Mouse (Mus musculus) stomach, postnatal 0 days (tissue): Measurements from ENCODE around the gene Phlpp2.

Experiments
- CTCF ChIP-seq: IDR thresholded peaks from 2 replicates; pipeline ENCODE4 v1.5.1; 2016; ENCODE audit warnings: antibody characterized with exemption, low read depth, mild to moderate bottlenecking, moderate library complexity
- EP300 ChIP-seq: optimal IDR thresholded peaks from 2 replicates; pipeline ENCODE3; 2016; ENCODE audit warnings: antibody characterized with exemption

DNA sequence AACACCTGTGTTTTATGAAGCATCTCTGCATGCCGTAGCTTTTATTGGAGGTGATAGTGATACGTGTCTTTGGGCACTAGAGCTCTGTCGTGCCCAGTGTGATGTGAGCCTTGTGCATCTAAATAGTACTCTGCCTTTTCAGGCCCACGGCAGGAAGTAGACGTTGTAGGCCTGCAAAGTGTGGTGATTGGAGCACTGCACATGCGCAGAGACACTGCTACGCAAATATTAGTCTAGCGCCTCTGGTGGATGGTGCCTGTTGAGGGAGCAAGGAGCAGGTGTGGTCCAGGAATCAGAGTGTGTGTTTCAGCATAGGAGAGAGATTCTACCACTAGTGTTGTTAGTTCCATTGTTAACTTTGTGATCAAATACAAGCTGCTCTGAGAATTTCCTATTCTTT is 120.8 kb downstream of the Phlpp2 start:
- TF ChIP-seq CTCF (0 out of 2 replicates have a peak, but pooled peaks have one; percentile 7), EP300 (no peak)
